Comparison of ENCODE assay signal across 13 mouse cellular contexts in genomic region chr10:97793804-97794203, GRCm38 (mm10).
DNase-seq lines count a peak whose midpoint lies in the region.
"Had no signal": no experiment of that assay in that cellular context is flagged by ENCODE, and none has a peak within 500 bp of the region (broad histone marks: within the 10 kb centered on the region; RNA-seq: fewer than 3 reads in every experiment).

No protein-coding gene starts in this region.

- peak; percentile 10 to 15 for DNase-seq in cerebellum, postnatal 10 days
- DNase-seq in cerebellum, postnatal 36 days: no peak
- peak; percentile 72 for DNase-seq in 3T3-L1 (ENCODE audit: low read depth, low spot score)
- DNase-seq in brain, adult 2 months (ENCODE audit: low read depth, low spot score): peak; percentile 59
- DNase-seq in telencephalon, adult 2 months (ENCODE audit: low read depth, low spot score): peak; percentile 12
- no peak for DNase-seq in heart, postnatal 10 days
- no peak for DNase-seq in T-cell, adult 2 months (ENCODE audit: low spot score)
- DNase-seq: adrenal gland, postnatal 14 days; cerebellum, adult 18-20 months; cerebellum, adult 9-11 months; embryo, embryonic 11 days; gastrocnemius, postnatal 14 days; heart, adult 2 months had no signal

- intact Hi-C loops in heart, postnatal 10 days (cut with DNase I): no loop called here

Comparison
In these comparisons a context has a peak if more than half of its experiments do, and no peak if none do; other contexts are left out.
1. DNase-seq: peak in cerebellum, postnatal 10 days (2 of 2), 3T3-L1 (single experiment), brain, adult 2 months (single experiment) and telencephalon, adult 2 months (single experiment); none in cerebellum, postnatal 36 days (0 of 2), heart, postnatal 10 days (0 of 2) and T-cell, adult 2 months (single experiment).